23 mouse cellular contexts compared by ENCODE assay signal in the genomic region with DNA sequence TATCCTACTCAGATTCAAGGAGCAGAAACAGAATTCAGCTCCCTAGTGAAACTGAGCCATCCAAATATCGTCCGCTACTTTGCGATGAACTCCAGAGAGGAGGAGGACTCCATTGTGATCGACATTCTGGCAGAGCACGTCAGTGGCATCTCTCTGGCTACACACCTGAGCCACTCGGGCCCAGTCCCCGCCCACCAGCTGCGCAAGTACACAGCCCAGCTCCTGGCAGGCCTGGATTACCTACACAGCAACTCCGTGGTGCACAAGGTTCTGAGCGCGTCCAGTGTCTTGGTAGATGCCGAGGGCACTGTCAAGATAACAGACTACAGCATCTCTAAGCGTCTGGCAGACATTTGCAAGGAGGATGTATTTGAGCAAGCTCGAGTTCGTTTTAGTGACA. TPM values are rescaled to one million over a fixed set of nuclear protein-coding genes. Genes with fewer than 3 reads are reported as not detected.
DNase-seq lines count a peak whose midpoint lies in the region; ATAC-seq and TF ChIP-seq lines count a peak whose summit lies in the region.
"Had no signal": no experiment of that assay in that cellular context is flagged by ENCODE, and none has a peak within 500 bp of the region (broad histone marks: within the 10 kb centered on the region; RNA-seq: fewer than 3 reads in every experiment).

No protein-coding gene starts in this region.

- TF ChIP-seq CTCF in lung, postnatal 0 days (IDR thresholded peaks at IDR 0.05) = no peak
- no peak for TF ChIP-seq CTCF in cerebellum, adult 2 months (IDR thresholded peaks at IDR 0.05; ENCODE audit: borderline replicate concordance, insufficient read depth, low read depth, low read length)

- TF ChIP-seq EP300 in lung, postnatal 0 days (IDR thresholded peaks at IDR 0.05) = no peak

- no peaks in the 10 kb centered on the region for H3K9me3 ChIP-seq in lung, postnatal 0 days (ENCODE audit: low read length)
- H3K9me3 ChIP-seq: embryonic facial prominence, embryonic 12.5 days; embryonic facial prominence, embryonic 15.5 days; heart, embryonic 12.5 days; heart, embryonic 15.5 days; hindbrain, embryonic 12.5 days; hindbrain, embryonic 15.5 days had no signal

- peak; percentile 44; the same call in 1 of the 2 replicates for ATAC-seq in lung, postnatal 0 days
- ATAC-seq: CD4-positive, CD25-positive, alpha-beta regulatory T cell, adult 4 months; forebrain, embryonic 14.5 days; forebrain, postnatal 0 days had no signal

- H3K4me1 ChIP-seq in lung, postnatal 0 days (ENCODE audit: insufficient read depth, low read depth, low read length) = no peaks in the 10 kb centered on the region
- H3K4me1 ChIP-seq in cerebellum, adult 2 months (ENCODE audit: control insufficient read depth, insufficient read depth, low read length) = no peaks in the 10 kb centered on the region
- H3K4me1 ChIP-seq: embryonic facial prominence, embryonic 12.5 days; embryonic facial prominence, embryonic 15.5 days; heart, embryonic 12.5 days; heart, embryonic 15.5 days; hindbrain, embryonic 12.5 days; hindbrain, embryonic 15.5 days had no signal

- no peaks in the 10 kb centered on the region for H3K27me3 ChIP-seq in lung, postnatal 0 days (replicated peaks; ENCODE audit: insufficient read depth, low read length)
- H3K27me3 ChIP-seq in cerebellum, adult 2 months (ENCODE audit: control insufficient read depth, insufficient read depth, low read length) = no peaks in the 10 kb centered on the region
- H3K27me3 ChIP-seq: embryonic facial prominence, embryonic 12.5 days; embryonic facial prominence, embryonic 15.5 days; heart, embryonic 12.5 days; heart, embryonic 15.5 days; hindbrain, embryonic 12.5 days; hindbrain, embryonic 15.5 days had no signal

- H3K27ac ChIP-seq in lung, postnatal 0 days (ENCODE audit: low read length) = no peak overlapping the region
- H3K27ac ChIP-seq in cerebellum, adult 2 months (ENCODE audit: insufficient read depth, low read length) = no peak overlapping the region
- H3K27ac ChIP-seq: embryonic facial prominence, embryonic 12.5 days; embryonic facial prominence, embryonic 15.5 days; heart, embryonic 15.5 days; hindbrain, embryonic 12.5 days; hindbrain, embryonic 15.5 days had no signal

- DNase-seq in ZHBTc4 (ENCODE audit: low read depth, low spot score) = peak; percentile 12
- peak; percentile 53 to 63 for DNase-seq in lung, adult 18-20 months
- DNase-seq in lung, postnatal 0 days (ENCODE audit: low spot score) = no peak
- DNase-seq in lung, postnatal 25 days (ENCODE audit: low spot score) = peak; percentile 36
- no peak for DNase-seq in right cerebral cortex, postnatal 10 days (ENCODE audit: low spot score in 2 of 2)
- DNase-seq in cerebellum, adult 2 months = no peak
- DNase-seq in Muller cell, postnatal 12 days (ENCODE audit: inconsistent ontology term) = no peak
- no peak for DNase-seq in urinary bladder, postnatal 4 days (ENCODE audit: low spot score in 2 of 2)
- DNase-seq: adrenal gland, postnatal 10 days; adrenal gland, postnatal 36 days; cerebellum, adult 18-20 months; cerebellum, adult 9-11 months; cerebellum, postnatal 25 days; forebrain, postnatal 0 days; gastrocnemius, postnatal 25 days had no signal

- H3K4me3 ChIP-seq in lung, postnatal 0 days (ENCODE audit: low read depth, low read length) = no peak overlapping the region
- no peak overlapping the region for H3K4me3 ChIP-seq in cerebellum, adult 2 months (replicated peaks; ENCODE audit: insufficient read depth, low read depth, low read length)
- H3K4me3 ChIP-seq: embryonic facial prominence, embryonic 12.5 days; embryonic facial prominence, embryonic 15.5 days; heart, embryonic 12.5 days; heart, embryonic 15.5 days; hindbrain, embryonic 12.5 days; hindbrain, embryonic 15.5 days had no signal

- no peak overlapping the region for H3K4me2 ChIP-seq in lung, postnatal 0 days (replicated peaks; ENCODE audit: low read depth, low read length)
- H3K4me2 ChIP-seq: embryonic facial prominence, embryonic 12.5 days; embryonic facial prominence, embryonic 15.5 days; heart, embryonic 12.5 days; heart, embryonic 15.5 days; hindbrain, embryonic 12.5 days; hindbrain, embryonic 15.5 days had no signal

- WGBS in lung, postnatal 0 days = 74% methylated on average over 15 of the region's 15 CpGs
- 87% methylated on average over 15 of the region's 15 CpGs for WGBS in cerebellum, adult 2 months

- no peak overlapping the region for H3K9ac ChIP-seq in lung, postnatal 0 days (replicated peaks; ENCODE audit: low read depth)
- H3K9ac ChIP-seq: embryonic facial prominence, embryonic 12.5 days; embryonic facial prominence, embryonic 15.5 days; forebrain, postnatal 0 days; heart, embryonic 12.5 days; heart, embryonic 15.5 days; hindbrain, embryonic 12.5 days; hindbrain, embryonic 15.5 days had no signal

- H3K36me3 ChIP-seq in lung, postnatal 0 days (ENCODE audit: insufficient read depth, low read length) = peaks cover 5% of the 10 kb centered on the region; the same call in 1 of the 2 replicates

- TF ChIP-seq POLR2A in cerebellum, adult 2 months (IDR thresholded peaks at IDR 0.05; ENCODE audit: borderline replicate concordance, insufficient read depth, low read length) = no peak

RNA-seq across cellular contexts. Expression of gene Eif2ak4, which starts 33.5 kb away (rescaled TPM):
- 5.2 and 6.2 TPM in 2 replicates for polyA plus RNA-seq in lung, postnatal 0 days (2015; fragmentation: Nextera tagmentation; extraction: Ambion mirVana)
- polyA plus RNA-seq in cerebellum, adult 2 months (2012; rRNA removed) = 21.5 and 23.0 TPM in 2 replicates

RNA-seq across cellular contexts. Expression of gene Gpr176, which starts 48.7 kb away (rescaled TPM):
- polyA plus RNA-seq in lung, postnatal 0 days (2015; fragmentation: Nextera tagmentation; extraction: Ambion mirVana) = 0.18 and 0.26 TPM in 2 replicates
- 4.4 and 5.6 TPM in 2 replicates for polyA plus RNA-seq in cerebellum, adult 2 months (2012; rRNA removed)

RNA-seq across cellular contexts. Expression of gene Srp14, which starts 57.6 kb away (rescaled TPM):
- 275 and 277 TPM in 2 replicates for polyA plus RNA-seq in lung, postnatal 0 days (2015; fragmentation: Nextera tagmentation; extraction: Ambion mirVana)
- 219 and 221 TPM in 2 replicates for polyA plus RNA-seq in cerebellum, adult 2 months (2012; rRNA removed)

Comparison
In these comparisons a context has a peak if more than half of its experiments do, and no peak if none do; other contexts are left out.
1. DNase-seq: peak in ZHBTc4 (single experiment), lung, adult 18-20 months (2 of 2) and lung, postnatal 25 days (single experiment); none in lung, postnatal 0 days (single experiment), right cerebral cortex, postnatal 10 days (0 of 2), cerebellum, adult 2 months (0 of 2), Muller cell, postnatal 12 days (single experiment) and urinary bladder, postnatal 4 days (0 of 2).